Mouse (Mus musculus) embryonic fibroblast, embryonic 13.5 days (primary cell): Measurements from ENCODE around the gene Xab2.

Experiments used
- CTCF ChIP-seq: IDR thresholded peaks from 2 replicates; pipeline ENCODE4 v1.5.1; 2011; ENCODE audit warnings: mild to moderate bottlenecking, control low read depth, low read length, moderate library complexity, borderline replicate concordance; ENCODE audit not compliant: insufficient read depth
- POLR2A ChIP-seq: IDR thresholded peaks from 2 replicates; pipeline ENCODE4 v1.6.1; 2011; ENCODE audit warnings: low read depth, mild to moderate bottlenecking, control low read depth, low read length, moderate library complexity

DNA sequence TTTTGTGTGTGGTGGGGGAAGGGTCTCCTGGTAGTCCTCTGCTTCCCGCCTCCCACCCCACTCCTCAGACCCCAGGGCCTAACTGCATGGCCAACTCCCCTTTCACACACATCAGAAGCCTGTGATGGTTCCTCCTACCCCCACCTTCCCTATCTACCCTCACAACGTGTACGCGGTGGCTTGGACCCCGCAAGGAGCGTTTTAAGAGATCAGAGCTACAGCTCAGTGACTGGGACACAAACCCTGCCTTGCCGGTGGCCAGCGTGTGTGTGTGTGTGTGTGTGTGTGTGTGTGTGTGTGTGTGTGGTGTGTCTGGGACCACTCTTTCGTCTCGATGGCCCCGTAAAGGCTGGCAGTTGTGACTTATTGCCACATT is 32.9 kb downstream of the Xab2 start:
- no peak for TF ChIP-seq POLR2A
- no peak for TF ChIP-seq CTCF
